Mouse (Mus musculus): ENCODE results near the gene Kat7.

Kat7 gene

DNA sequence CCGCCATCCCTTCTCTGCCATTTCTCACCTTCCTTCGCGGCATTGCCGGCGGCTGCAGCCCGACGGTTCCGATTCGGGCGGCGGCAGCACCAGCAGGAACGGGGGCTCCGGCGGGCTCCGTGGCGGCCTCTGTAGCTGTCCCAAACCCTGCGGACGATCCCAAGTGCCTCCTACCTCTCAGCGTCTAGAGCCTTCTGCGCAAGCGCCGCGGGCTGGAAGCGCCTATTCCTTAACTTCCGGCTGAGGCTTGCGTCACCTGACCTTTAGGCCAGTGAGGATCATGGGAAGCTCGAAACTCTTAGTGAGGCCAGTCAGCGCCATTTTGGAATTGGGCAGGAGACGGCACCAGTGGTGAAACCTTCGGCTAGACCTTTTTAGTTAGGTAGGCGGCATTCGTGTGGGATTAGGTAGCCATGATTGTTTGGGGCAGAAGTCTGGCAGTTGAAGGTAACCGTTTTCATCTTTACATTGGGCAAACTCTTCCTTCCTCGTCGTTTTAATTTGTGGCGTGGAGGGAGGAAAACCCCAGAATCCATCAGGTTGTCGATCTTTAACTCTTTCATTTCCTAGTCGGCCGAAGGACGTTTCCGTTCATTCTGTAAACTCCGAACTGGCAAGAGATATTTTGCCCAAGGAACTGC, at the start of gene Kat7:
Kat7 (minus strand) TSS at position 240 of the 641 bp plus-strand sequence.
- peak; percentile 99 to 100 for DNase-seq

DNA sequence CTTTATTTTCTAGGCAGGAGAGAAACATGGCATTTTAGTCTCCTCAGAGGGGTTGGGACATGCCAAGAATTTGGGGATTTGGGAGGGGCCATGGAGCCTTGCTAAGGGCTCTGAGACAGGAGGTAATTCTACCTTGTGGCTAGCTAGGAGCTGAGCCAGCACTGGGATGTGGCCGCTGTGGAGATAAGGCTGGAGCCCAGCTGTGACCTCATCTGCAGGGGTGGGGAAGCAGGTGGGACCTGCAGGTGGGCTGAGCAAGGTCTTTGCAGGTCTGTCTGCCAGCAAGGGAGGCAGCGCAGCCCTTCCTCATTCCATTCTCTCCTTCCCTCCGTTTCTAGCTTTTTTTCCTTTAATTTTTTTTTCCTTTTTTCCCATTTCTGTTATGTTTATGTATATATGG, 48.2 kb upstream of the Kat7 start:
- DNase-seq = peak in 1 of 2 experiments; percentile 44

DNA sequence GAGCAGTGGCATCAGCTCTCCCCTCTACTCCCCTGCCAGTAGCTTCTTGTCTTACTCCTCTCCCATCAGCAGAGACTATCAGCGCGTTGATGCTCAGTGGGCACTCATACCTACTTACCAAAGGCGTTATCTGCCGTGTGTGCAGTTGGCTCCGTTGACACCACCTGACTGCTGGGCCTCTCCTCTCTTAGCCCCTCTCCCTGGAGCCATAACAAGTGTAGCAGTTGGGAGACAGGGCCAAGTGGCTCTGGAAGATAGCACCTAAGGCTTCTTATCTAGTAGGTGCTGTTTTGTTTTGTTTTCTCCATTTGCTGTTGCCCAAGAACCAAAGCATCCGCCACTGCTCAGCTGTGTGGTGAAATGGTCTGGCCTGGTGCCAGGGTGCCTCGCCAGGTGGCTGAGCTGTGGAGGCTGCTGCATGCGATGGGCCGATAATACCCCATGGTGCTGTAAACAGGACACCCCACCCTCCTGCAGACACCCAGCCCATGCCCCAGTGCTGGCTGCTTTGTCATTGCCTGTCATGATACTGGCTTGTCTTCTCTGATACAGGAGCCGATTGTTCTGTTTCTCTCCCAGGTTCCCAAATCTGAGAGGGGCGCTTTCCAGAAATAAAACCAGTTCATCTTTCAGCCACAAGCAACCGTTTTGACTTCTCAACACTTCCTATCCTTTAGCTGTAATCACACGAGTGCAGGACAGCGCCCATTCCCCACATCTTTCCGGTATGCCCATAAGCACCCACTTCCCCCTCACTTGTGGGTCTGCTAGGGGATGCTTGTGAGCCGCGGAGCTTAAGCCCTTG, 46.6 kb upstream of the Kat7 start:
- DNase-seq = peak; percentile 85 to 88

DNA sequence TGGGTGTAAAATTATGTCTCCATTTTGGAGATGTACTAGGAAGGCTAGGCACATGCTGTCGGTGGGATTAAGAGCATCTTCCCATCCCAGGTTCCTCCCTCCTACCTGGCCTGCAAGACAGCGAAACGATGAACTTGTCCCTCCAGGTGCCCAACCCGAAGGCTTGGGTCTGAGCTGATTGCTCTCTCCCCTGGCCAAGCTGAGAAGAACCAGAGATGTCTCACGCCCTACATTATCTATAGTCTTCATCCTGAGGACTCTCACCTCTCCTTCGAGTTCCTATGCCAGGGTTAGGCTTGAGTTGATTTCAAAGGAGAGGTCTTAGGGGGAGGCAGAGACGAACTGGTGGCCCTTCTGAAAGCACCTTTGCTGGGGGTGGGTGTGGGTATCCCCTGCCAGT, 46.0 kb upstream of the Kat7 start:
- no peak for DNase-seq

DNA sequence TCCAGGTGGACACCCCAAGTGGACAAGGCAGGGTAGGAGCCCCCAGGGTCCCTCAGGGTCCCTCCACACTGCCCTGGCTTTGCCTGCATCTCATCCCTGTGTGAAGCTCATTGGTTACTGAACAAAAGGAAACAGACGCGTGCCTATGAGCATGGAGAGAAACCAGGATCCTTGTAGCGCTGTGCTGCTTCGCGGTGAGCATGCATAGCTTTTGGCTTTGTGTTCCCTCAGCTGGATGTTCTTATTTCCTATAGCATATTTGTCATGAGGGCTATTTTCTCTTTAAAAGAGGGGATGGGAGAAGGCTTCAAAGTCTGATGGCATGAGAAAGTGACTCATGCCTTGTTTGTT, 45.6 kb upstream of the Kat7 start:
- DNase-seq = no peak

DNA sequence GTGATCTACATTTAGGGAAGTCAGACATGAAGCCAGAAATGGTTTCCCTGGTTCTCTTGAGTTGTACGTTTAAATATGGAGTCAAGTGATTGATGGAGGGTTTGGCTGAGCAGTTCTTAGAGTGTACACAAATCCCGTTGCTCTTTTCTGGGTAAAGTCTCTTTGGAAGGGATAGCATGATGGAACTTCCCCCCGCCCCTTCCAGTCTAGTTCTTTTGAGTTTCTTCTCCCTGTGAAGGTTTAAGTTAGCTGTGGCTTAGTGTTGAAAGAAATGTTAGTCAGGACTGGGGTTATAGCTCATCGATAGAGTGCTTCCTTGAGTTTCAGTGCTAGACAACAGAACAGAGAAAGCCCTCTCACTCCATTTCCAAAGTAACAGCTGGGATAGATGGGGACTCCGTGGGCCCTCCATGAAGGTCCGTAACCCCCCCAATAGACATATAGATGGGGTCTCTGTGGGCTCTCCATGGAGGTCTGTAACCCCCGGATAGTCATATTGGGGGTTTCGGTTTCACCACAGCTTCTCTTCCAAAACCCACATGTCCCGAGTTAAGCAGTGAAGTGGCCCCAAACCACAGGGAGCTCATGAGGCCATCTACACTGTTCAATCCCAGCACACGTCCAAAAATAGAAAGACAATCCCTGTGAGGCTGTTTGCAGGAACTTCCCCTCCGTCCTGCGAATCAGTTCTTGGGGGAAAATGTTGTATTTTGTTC, 45.1 kb upstream of the Kat7 start:
- no peak for DNase-seq

DNA sequence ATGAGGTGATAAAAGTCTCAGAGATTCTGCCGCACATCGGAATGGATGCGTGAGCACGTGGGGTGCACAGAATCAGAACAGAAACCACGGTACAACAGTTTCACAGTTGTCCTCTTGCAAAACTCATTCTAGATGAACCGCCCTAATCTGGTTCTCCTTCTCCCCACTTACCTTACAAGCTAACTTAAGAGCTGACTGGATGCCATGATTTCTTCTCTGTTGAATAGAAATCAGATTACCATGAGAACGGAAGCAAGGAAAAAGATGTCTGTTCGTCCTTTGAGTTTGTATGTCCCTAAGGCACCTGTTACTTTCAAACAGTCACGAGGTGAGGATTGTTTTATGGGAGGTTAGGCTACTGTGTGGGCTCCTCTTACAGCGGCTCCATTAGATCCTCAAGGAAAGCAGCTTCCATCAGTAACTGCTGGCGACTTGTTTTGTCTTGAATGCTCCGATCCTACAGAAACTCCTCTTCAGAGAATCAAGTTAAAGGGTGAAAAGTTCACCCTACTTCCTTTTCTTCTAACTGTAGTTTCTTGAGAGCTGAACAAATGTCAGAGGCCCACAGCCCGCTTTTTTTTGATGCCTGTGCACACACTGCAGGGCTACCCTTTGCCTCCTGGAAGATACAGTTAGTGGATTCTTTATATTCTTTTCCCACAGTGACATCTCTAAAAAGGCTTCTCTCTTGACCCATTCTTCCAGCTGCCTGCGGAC, 44.3 kb upstream of the Kat7 start:
- no peak for DNase-seq

DNA sequence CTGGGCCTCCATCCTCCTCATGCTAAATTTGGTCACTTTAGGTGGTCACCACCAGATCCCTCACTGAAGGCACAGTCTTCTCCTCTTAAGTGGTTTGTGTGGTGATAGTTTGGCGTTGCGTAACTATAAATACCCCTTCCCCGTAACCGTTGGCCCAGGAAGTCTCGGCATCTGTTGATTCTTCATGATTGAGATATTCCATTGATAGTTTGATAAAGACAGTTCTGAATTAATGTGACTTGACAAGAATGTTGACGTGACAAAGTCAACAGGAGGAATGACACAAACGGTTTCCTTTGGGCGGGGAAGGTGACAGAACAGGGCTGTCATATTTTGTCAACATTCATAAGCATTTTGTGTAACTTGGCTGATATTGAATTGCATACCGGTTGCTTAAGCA, 43.2 kb upstream of the Kat7 start:
- peak in 1 of 2 experiments; percentile 31 for DNase-seq

DNA sequence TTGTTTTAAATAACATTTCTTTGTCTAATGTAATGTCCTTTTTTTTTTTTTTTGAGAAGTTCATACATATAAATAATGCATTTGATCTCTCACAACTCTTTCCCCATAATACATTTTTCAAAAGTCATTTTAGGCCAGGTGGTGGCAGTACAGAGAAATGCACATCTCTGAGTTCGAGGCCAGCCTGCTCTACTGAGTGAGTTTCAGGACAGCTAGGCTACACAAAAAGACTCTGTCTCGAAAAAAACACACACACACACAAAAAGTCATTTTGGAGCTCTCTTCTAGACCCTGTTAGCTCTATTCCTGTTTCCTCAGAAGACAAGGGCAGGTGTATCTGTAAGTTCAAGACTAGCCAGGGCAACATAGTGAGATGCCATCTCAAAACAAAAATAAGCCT, 42.6 kb upstream of the Kat7 start:
- no peak for DNase-seq

DNA sequence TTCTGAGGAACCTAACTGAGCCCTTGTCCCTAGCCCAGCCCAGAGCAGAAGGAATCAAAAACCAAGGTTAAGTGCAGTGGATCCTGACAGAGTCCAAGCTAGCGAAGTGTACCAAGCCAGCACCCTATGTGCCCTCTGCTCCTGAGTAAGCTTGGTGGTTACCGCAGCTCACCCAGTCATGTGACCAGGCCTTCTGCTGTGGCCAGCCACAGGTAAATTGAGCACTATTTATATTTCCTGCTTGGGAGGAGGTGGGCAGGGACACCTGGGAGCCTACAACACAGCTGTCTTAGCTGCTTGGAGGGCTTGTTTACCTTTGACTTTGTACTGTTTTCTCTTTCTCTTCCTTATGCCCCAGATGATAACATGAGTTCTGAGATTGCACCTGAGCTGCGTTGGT, 40.9 kb upstream of the Kat7 start:
- DNase-seq = peak; percentile 45 to 47

DNA sequence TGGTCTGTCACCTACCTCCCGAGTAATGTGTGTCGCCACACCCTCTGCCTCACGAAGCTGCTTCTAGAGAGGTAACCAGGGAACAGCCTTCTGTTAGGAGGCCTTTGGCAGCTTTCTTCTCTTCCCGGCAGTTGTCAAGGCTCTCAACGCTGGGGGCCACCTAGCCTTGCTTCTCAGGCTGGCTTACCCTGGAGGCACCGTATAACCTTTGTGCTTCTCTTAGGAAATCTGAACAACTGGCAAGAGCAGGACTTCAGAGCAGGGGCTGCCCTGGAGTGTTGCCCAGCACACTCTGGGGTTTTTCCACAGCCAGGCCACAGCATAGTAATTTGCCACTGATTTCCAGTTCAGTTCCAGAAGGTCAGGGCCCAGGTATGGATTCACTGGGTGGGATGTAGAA, 40.2 kb upstream of the Kat7 start:
- peak; percentile 40 to 65 for DNase-seq

DNA sequence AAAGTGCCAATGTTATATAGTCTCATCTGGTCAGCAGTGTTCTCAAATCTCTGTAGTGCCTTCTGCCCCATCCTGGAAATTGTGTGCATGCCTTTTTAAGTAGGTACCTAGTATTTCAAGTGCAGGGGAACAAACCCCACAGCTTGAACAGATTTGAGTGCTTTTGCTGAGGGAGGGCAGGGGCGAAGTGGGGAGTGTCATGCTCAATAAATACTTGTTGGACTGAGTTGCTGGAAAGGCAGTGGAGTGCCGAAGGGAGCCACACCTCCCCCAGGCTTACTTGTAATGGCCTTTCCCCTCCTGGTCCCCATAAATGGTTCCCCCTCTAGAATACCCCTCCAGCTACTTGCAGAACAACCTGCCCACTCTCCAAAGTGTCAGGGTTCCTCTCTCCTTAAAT, 34.1 kb upstream of the Kat7 start:
- DNase-seq = peak; percentile 66 to 71

DNA sequence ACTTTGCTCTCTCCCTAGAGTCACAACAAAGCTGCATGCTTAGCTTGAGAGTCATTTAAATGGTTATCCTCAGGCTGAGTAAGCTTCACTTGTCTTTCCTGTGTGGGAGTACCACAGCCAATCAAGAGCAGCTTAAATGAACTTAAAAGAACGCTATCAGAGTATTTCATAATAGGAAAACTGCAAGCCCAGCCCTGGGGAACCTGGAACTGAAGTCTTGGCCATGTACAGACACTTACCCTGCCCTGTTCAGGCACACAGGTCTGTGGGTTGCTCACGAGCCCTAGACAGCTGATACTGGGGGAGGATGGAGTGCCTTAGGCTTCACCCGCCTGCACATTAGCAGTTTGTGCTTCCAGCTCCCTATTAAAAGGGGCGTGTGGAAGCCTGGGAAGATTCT, 33.1 kb upstream of the Kat7 start:
- peak; percentile 43 to 56 for DNase-seq

DNA sequence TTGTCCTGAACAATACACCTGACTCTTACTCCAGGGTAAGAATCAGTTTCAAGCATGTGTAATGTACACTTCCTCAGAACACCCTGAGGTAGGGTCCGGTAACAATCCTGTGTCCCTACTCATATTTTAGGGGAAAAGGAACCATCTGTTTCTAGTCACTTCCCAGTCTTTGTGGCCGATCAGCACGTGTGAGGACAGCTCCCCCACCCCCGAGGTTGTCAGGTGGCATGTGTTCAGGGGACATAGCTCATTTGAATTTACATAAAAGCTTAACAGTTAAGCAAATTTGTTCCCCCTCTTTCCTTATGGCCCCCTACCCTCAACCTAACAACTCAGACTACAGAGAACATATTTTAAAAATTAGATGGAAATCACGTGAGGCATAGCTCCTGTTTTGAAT, 30.6 kb upstream of the Kat7 start:
- DNase-seq = no peak

DNA sequence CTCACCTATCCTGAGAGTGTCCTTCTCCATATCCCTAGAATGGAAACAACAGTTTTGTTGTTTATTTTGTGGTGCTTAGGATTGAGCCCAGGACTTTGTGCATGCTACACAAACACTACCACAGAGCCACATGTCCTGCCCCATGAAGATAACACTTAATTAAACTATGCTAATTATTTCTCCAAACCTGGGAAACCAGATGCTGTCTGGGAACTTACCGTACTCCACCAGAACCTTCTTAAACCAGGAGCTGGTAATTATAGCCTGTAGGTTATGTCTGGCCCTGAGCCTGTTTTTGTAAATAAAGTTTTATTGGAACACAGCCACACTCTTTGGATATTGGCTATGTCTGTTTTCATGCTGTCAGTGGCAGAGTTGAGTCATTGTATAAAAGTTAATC, 30.2 kb upstream of the Kat7 start:
- no peak for DNase-seq

DNA sequence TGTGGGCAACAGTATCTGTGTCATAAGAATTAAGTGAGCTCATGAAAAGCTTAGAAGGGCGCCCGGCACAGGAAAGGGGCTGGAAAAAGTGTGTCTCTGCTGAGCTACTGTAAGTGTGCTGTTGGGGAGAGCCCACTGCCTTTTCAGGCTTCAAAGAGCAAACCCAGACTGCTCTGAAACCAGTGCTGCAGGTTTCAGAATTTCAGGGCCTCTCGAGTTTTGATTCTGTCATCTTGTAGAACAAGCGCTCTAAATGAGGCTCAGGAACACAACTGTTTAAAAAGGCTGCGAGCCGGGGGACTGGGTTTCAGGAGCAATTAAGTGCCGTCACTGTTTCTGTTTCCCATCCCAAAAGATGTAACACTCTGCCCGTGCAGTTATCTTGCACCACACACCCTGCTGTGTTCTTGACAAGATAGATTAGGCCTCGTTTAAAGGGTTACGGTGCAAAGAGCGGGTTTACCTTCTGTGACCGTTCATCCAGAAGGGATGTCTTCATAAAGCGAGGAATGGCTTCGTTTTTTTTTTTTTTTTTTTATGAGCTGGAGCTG, 29.5 kb upstream of the Kat7 start:
- DNase-seq = no peak

DNA sequence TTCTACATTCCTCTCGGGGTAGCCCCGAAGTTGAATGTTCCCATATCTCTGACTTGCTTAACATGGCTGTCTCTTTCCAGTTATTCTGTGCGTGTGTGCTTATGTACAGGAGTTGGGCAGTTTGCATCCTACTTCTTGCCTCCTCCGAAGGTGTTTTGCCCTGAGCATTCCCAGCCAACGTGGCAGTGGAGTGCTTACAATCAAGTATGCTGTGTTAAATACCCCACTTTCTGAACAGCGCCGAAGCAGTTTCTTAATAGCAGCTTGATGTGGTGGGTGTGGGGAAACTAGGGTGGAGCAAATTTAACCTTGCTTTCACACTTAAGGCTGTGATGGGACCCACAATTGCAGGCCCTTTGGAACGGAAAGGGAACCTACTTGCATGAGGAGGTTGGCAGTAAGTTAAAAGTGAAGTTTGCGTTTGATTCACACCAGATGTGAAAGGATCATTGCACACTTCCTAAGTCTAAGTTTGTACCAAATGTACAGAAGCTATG, 27.8 kb upstream of the Kat7 start:
- DNase-seq = no peak

DNA sequence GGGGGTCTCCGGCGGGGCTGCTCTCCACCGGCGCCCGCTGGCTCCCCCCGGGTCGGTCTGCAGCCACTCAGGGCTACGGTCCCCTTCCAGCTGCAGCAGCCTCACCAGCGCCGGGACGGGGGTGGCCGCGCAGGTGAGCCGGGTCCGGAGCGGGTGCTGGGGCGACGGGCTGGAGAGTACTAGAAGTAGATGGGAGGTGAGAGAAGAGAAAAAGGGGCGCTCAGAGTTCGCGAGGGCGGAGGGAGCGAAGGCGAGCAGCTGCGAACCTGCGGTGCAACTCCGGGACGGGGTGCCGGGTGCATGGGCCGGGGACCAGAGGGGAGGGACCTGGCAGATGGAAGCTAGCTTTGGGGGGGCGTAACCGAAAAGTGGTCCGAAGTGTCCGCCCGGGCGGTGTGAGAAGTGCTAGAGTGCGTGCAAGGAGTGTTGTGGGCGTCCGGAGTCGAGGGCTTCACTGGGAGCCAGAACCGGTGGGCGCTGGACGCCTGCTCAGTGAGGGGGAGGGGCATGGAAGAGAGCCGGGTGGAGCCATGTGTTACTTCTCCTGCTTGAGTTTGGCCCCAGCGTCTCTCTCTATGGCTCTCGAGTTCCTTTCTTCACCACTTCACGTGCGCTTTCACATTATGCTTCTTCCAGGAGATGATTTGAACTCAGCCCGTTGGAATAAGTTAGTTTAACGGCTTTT, 27.2 kb upstream of the Kat7 start:
- peak; percentile 79 to 80 for DNase-seq

DNA sequence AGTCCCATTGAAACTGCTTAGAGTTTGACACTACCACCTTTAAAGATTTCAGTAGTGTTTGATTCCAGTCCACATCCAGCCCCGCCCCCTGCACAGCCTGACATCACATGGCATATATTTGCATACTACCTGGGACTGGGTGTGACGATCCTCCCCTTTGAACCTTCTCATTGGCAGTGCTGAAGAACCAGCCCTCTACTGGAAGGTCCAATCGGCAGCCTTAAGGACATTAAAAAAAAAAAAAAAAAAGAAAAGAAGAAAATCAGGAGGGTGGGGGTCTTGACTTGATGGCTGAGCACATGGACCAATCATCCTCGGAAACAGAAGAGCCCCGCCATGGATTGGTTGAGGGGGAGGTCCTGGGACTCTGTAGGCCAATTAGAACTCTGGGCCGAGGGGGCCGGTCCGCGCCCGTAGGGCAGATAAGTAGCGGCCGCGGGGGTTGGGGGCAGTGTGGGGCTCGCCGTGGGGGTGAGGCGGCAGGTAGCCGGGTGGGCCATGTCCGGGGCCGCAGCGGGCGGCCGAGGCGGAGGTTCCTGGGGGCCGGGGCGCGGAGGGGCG, 26.6 kb upstream of the Kat7 start, which contains the start of gene Fam117a:
Fam117a (plus strand) TSS at position 451 of the 561 bp plus-strand sequence.
- DNase-seq = peak; percentile 91 to 92

DNA sequence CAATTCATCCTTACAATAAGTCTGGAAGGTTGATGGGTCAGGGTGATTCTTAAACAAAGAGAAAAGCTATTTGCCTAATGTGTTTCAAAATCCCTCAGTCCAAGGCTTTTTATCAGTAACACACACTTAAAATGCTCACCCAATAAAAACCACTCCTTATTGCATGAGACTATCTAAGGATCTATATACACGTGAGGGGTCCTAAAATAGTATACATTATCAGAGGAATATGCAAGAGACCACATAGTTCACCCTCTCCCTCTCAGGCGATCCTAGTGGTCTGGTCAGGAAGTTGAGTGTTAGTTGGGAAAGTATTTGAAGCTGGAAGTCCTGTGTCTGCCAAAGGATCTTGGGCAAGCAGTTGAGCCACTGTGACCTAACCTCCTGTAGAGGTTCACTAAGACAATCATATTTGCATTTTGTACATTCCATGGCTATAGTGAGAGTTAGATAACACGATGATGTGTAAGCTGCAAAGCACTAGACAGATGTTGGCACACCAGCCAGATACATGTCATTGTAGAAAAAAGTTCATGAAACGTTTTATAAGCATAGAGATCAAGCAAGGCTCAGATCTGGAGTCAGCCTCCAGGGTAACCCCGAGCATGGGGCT, 24.5 kb upstream of the Kat7 start:
- DNase-seq = no peak

DNA sequence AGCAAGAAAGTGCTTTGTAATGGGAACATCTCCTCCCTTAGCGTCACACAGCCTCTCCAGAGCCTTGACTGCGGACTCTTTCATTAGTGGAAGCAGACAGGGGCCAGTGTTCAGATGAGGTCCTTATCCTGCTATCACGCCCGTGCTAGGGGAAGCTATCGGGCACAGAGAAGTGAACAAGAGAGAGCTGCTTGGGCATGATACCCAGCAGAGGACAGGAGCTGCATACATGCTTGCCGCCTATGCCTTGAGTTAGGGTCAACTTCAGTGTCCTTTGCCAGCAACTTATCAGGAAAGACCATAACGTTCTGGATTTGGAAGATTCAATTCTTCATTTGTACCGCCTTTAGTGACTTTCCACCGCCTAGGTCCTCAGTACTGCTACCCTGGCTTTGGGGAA, 23.8 kb upstream of the Kat7 start:
- DNase-seq = no peak

Data from lung, adult 18-20 months (tissue).